Mouse (Mus musculus): ENCODE results near the gene Msantd2. TPM values are rescaled to one million over a fixed set of nuclear protein-coding genes. Genes with fewer than 3 reads are reported as not detected.

Gene Msantd2
- polyA plus RNA-seq, 1 experiment from 2014 or later = 33.1 TPM

GRCm38 (mm10) chr9:37460961-37461340 is 28.2 kb upstream of the Msantd2 start:
- TF ChIP-seq CTCF (IDR thresholded peaks at IDR 0.05) = no peak
- ChIA-PET CTCF (interaction anchor here (1.4 kb wide), 1 partner anchor 84 kb away, joined by 6 read pairs; no protein-coding TSS in a partner anchor), POLR2A (no interaction called here)
- H3K27me3 ChIP-seq = peaks cover 3% of the 10 kb centered on the region
- DNase-seq (ENCODE audit: low read depth, low spot score) (no peak), ATAC-seq (no peak)
- in situ Hi-C loops (cut with MboI; ENCODE audit: low pct_unique_long_range_greater_than_20kb) = loop anchor here (5.0 to 10.0 kb wide), 2 partner anchors 66 to 154 kb away; partner anchors contain the start of genes Esam and Spa17

GRCm38 (mm10) chr9:37461571-37461970 is 27.5 kb upstream of the Msantd2 start:
- in situ Hi-C loops (cut with MboI; ENCODE audit: low pct_unique_long_range_greater_than_20kb) = loop anchor here (5.0 to 10.0 kb wide), 2 partner anchors 66 to 153 kb away; partner anchors contain the start of genes Esam and Spa17
- ATAC-seq = no peak
- no peak for TF ChIP-seq CTCF (IDR thresholded peaks at IDR 0.05)
- POLR2A ChIA-PET = interaction anchor here (1.0 kb wide), 1 partner anchor 8 kb away, joined by 3 read pairs; no protein-coding TSS in a partner anchor
- peaks cover 3% of the 10 kb centered on the region for H3K27me3 ChIP-seq
- CTCF ChIA-PET = interaction anchor here (1.1 to 4.8 kb wide), 4 partner anchors 27 to 153 kb away, joined by 3 to 34 read pairs (median 16); partner anchors contain the start of gene Spa17
- no peak for DNase-seq (ENCODE audit: low read depth, low spot score)

GRCm38 (mm10) chr9:37462764-37463163 is 26.4 kb upstream of the Msantd2 start:
- ATAC-seq (peak; percentile 51), DNase-seq (ENCODE audit: low read depth, low spot score) (no peak)
- CTCF ChIA-PET = interaction anchor here (0.7 to 4.8 kb wide), 14 partner anchors 10 to 156 kb away, joined by 3 to 34 read pairs (median 4); partner anchors contain the start of gene Spa17
- H3K27me3 ChIP-seq = peaks cover 3% of the 10 kb centered on the region
- in situ Hi-C loops (cut with MboI; ENCODE audit: low pct_unique_long_range_greater_than_20kb) = loop anchor here (5.0 to 10.0 kb wide), 2 partner anchors 65 to 152 kb away; partner anchors contain the start of genes Esam and Spa17
- TF ChIP-seq CTCF (IDR thresholded peaks at IDR 0.05) = peak; percentile 77
- POLR2A ChIA-PET = interaction anchor here (0.7 kb wide), 1 partner anchor 64 kb away, joined by 3 read pairs; no protein-coding TSS in a partner anchor

GRCm38 (mm10) chr9:37473611-37474125 is 15.5 kb upstream of the Msantd2 start:
- DNase-seq (ENCODE audit: low read depth, low spot score) (no peak), ATAC-seq (peak; percentile 62)
- in situ Hi-C loops (cut with MboI; ENCODE audit: low pct_unique_long_range_greater_than_20kb) = no loop called here
- CTCF ChIA-PET = interaction anchor here (1.2 to 3.9 kb wide), 5 partner anchors 9 to 43 kb away, joined by 3 to 19 read pairs (median 4); no protein-coding TSS in a partner anchor
- TF ChIP-seq CTCF (IDR thresholded peaks at IDR 0.05) = no peak
- POLR2A ChIA-PET = interaction anchor here (1.1 kb wide), 1 partner anchor 8 kb away, joined by 4 read pairs; no protein-coding TSS in a partner anchor
- H3K27me3 ChIP-seq = no peaks in the 10 kb centered on the region

- TF ChIP-seq CTCF (IDR thresholded peaks at IDR 0.05) = no peak
- in situ Hi-C loops (cut with MboI; ENCODE audit: low pct_unique_long_range_greater_than_20kb) = no loop called here
- H3K27me3 ChIP-seq = no peaks in the 10 kb centered on the region
- ATAC-seq = no peak
- ChIA-PET POLR2A (no interaction called here), CTCF (interaction anchor here (1.4 kb wide), 1 partner anchor 10 kb away, joined by 3 read pairs; no protein-coding TSS in a partner anchor)
- no peak for DNase-seq (ENCODE audit: low read depth, low spot score)
Observed at GRCm38 (mm10) chr9:37474923-37475322, 14.2 kb upstream of the Msantd2 start.

- ChIA-PET CTCF (interaction anchor here (1.3 kb wide), 1 partner anchor 9 kb away, joined by 3 read pairs; no protein-coding TSS in a partner anchor), POLR2A (interaction anchor here (0.7 kb wide), 1 partner anchor 48 kb away, joined by 4 read pairs; no protein-coding TSS in a partner anchor)
- DNase-seq (ENCODE audit: low read depth, low spot score) (no peak), ATAC-seq (no peak)
- H3K27me3 ChIP-seq = no peaks in the 10 kb centered on the region
- TF ChIP-seq CTCF (IDR thresholded peaks at IDR 0.05) = no peak
- in situ Hi-C loops (cut with MboI; ENCODE audit: low pct_unique_long_range_greater_than_20kb) = no loop called here
Observed at GRCm38 (mm10) chr9:37485146-37485545, 4.0 kb upstream of the Msantd2 start.

GRCm38 (mm10) chr9:37488041-37488440 is 1.1 kb upstream of the Msantd2 start:
- POLR2A ChIA-PET = interaction anchor here (0.6 kb wide), 1 partner anchor 17 kb away, joined by 3 read pairs; no protein-coding TSS in a partner anchor
- CTCF ChIA-PET = interaction anchor here (0.8 to 1.3 kb wide), 5 partner anchors 10 to 57 kb away, joined by 3 to 4 read pairs (median 4); no protein-coding TSS in a partner anchor
- TF ChIP-seq CTCF (IDR thresholded peaks at IDR 0.05) = no peak
- H3K27me3 ChIP-seq = no peaks in the 10 kb centered on the region
- no peak for DNase-seq (ENCODE audit: low read depth, low spot score)
- in situ Hi-C loops (cut with MboI; ENCODE audit: low pct_unique_long_range_greater_than_20kb) = no loop called here
- no peak for ATAC-seq

GRCm38 (mm10) chr9:37489446-37490120 is 464 bp downstream of the Msantd2 start:
- POLR2A ChIA-PET = interaction anchor here (0.8 to 1.5 kb wide), 3 partner anchors 10 to 41 kb away, joined by 3 to 4 read pairs (median 3); no protein-coding TSS in a partner anchor
- in situ Hi-C loops (cut with MboI; ENCODE audit: low pct_unique_long_range_greater_than_20kb) = no loop called here

GRCm38 (mm10) chr9:37495761-37496160 is 6.6 kb downstream of the Msantd2 start:
- CTCF ChIA-PET = no interaction called here
- no peaks in the 10 kb centered on the region for H3K27me3 ChIP-seq
- no peak for ATAC-seq
- in situ Hi-C loops (cut with MboI; ENCODE audit: low pct_unique_long_range_greater_than_20kb) = no loop called here
- POLR2A ChIA-PET = no interaction called here
- no peak for TF ChIP-seq CTCF (IDR thresholded peaks at IDR 0.05)
- DNase-seq (ENCODE audit: low read depth, low spot score) = no peak

More at GRCm38 (mm10) chr9:37489446-37490120, 464 bp downstream of the Msantd2 start:
- TF ChIP-seq CTCF (IDR thresholded peaks at IDR 0.05) = no peak
- no peaks in the 10 kb centered on the region for H3K27me3 ChIP-seq
- peak; percentile 58 for ATAC-seq
- no peak for DNase-seq (ENCODE audit: low read depth, low spot score)
- CTCF ChIA-PET = interaction anchor here (1.3 to 1.6 kb wide), 2 partner anchors 28 to 56 kb away, joined by 3 to 4 read pairs; no protein-coding TSS in a partner anchor

- ATAC-seq (no peak), DNase-seq (ENCODE audit: low read depth, low spot score) (no peak)
- in situ Hi-C loops (cut with MboI; ENCODE audit: low pct_unique_long_range_greater_than_20kb) = no loop called here
- ChIA-PET POLR2A (no interaction called here), CTCF (no interaction called here)
- no peak for TF ChIP-seq CTCF (IDR thresholded peaks at IDR 0.05)
- no peaks in the 10 kb centered on the region for H3K27me3 ChIP-seq
Observed at GRCm38 (mm10) chr9:37496325-37496724, 7.2 kb downstream of the Msantd2 start.

Measured in Patski (cell line).